Mouse (Mus musculus) ovary, adult 10 weeks (tissue): ENCODE measurements around the gene Olfr914. TPM values are rescaled to one million over a fixed set of nuclear protein-coding genes. Genes with fewer than 3 reads are reported as not detected.

Experiments used
- polyA plus RNA-seq: library from polyadenylated mRNA; stranded (reverse); fragments of 350-450 nt; fragmentation: Illumina TruSeq; extraction: RNeasy Lipid Tissue Mini Kit (QIAGEN cat#74804); gene quantifications from one replicate; pipeline ENCODE4 v1.2.3, GENCODE M21; 2014

The Olfr914 gene
- not detected for polyA plus RNA-seq

DNA sequence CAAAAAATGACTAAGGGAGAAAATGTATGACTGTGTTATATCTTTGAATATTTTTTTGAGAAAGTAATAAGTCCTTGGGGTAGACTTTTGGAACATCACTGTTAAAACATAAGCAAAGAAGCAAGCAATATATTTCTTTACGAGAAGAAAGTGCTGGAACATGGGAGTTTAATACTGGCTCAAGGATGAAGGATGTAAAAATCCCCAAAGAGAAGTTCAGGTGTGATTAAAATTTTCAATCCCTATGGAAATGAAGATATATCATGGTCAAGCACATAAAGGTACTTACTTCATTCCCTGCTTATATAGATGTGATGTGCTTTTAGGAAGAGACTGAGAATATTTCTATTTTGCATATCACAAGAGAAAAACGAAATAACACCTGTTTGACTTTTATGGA is at the start of gene Olfr914:
TSS of gene Olfr914 (plus strand) at position 301 of the 400 bp plus-strand sequence.

DNA sequence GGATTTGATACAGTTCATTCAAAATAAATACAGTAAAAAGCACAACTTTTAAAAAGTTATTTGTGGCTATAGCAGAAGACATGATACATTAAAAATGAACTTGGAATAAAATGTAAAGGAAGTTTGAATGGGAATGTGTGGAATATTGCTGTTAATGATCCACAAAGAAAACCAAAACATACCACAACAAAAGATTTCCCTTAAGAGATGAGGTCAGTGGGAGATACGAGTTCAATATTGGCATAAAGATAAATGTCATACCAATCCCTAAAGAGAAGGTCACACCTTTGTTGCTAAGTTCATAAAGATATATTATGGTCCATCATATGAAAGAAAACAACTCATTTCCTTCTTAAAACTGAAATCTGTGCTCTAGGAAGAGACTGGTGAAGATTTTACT is 25.0 kb upstream of the Olfr914 start, which contains the start of gene Olfr912:
TSS of gene Olfr912 (plus strand) at position 301 of the 400 bp plus-strand sequence.

DNA sequence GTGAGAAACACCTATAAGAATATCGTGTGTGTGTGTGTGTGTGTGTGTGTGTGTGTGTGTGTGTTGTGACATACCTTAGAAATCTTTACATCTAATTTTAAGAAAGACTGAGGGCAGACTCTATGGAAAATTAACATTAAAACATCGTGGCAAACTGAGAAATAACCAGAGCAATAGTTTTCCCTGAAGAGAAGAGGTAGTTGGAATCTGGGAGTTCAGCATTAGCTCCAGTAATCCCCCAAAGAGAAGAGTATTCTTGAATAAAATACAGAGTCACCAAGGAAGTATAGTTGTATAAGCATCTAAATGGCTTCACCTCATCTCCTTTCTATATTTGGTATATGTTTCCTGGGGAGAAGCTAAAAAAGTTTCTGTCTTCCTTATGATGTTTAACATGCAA is 12.4 kb upstream of the Olfr914 start, which contains the start of gene Olfr913:
TSS of gene Olfr913 (plus strand) at position 301 of the 400 bp plus-strand sequence.

DNA sequence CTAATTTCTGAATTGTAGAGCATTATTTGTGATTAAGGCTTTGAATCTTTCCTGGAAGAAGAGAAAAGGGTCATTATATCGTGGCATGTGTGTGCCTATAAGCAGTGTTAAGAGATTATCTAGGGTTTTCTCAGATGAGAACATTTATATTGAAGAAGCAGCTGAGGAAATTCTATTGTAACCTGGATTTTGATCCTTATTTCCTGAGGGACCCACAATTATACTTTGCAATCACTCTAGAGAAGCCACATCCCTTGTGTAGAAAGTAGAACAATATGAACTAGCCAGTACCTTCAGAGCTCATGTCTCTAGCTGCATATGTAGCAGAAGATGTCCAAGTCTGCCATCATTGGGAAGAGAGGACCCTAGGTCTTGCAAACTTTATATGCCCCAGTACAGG is 54.9 kb downstream of the Olfr914 start, which contains the start of gene Olfr916:
TSS of gene Olfr916 (minus strand) at position 101 of the 400 bp plus-strand sequence.

Other genes with a start within 250 kb of the Olfr914 start
- not detected for gene Olfr250, start 238.2 kb upstream of the Olfr914 start, polyA plus RNA-seq
- gene Olfr251, start 228.0 kb upstream of the Olfr914 start, polyA plus RNA-seq: not detected
- gene Olfr147, start 203.4 kb upstream of the Olfr914 start, polyA plus RNA-seq: not detected
- gene Olfr901, start 175.6 kb upstream of the Olfr914 start, polyA plus RNA-seq: not detected
- not detected for gene Olfr902, start 157.4 kb upstream of the Olfr914 start, polyA plus RNA-seq
- gene Olfr904, start 142.0 kb upstream of the Olfr914 start, polyA plus RNA-seq: not detected
- not detected for gene Olfr905, start 134.0 kb upstream of the Olfr914 start, polyA plus RNA-seq
- gene Olfr906, start 118.0 kb upstream of the Olfr914 start, polyA plus RNA-seq: not detected
- not detected for gene Olfr907, start 109.3 kb upstream of the Olfr914 start, polyA plus RNA-seq
- not detected for gene Olfr911-ps1, start 83.5 kb upstream of the Olfr914 start, polyA plus RNA-seq
- gene Olfr910, start 67.3 kb upstream of the Olfr914 start, polyA plus RNA-seq: not detected
- gene Olfr912, start 24.9 kb upstream of the Olfr914 start, polyA plus RNA-seq: not detected
- gene Olfr913, start 12.3 kb upstream of the Olfr914 start, polyA plus RNA-seq: not detected
- not detected for gene Olfr916, start 54.8 kb downstream of the Olfr914 start, polyA plus RNA-seq
- not detected for gene Olfr917, start 60.7 kb downstream of the Olfr914 start, polyA plus RNA-seq
- not detected for gene Olfr918, start 69.5 kb downstream of the Olfr914 start, polyA plus RNA-seq
- not detected for gene Olfr919, start 98.6 kb downstream of the Olfr914 start, polyA plus RNA-seq
- 116 TPM for gene Vwa5a, start 113.2 kb downstream of the Olfr914 start, polyA plus RNA-seq
- gene Olfr920, start 147.2 kb downstream of the Olfr914 start, polyA plus RNA-seq: 0.80 TPM
- gene Olfr921, start 168.0 kb downstream of the Olfr914 start, polyA plus RNA-seq: not detected
- gene Olfr922, start 209.5 kb downstream of the Olfr914 start, polyA plus RNA-seq: not detected
- gene Olfr923, start 221.4 kb downstream of the Olfr914 start, polyA plus RNA-seq: not detected
- not detected for gene Olfr924, start 239.3 kb downstream of the Olfr914 start, polyA plus RNA-seq
- not detected for gene Olfr26, start 250.0 kb downstream of the Olfr914 start, polyA plus RNA-seq